Mouse (Mus musculus) gonadal fat pad, adult 2 months (tissue): ENCODE measurements around the gene Kmt5b. TPM values are rescaled to one million over a fixed set of nuclear protein-coding genes. Genes with fewer than 3 reads are reported as not detected.

Experiments used
- DNase-seq: peaks from one replicate; pipeline ENCODE4 v3.0.0-alpha.2; 2012; ENCODE audit warnings: low read depth
- polyA plus RNA-seq: library from polyadenylated mRNA; depleted of rRNA; stranded (reverse); fragments of >200 nt; gene quantifications from 2 replicates; pipeline ENCODE4 v1.2.3, GENCODE M21; 2012; rRNA removed

Gene Kmt5b
- polyA plus RNA-seq: 14.9 and 21.8 TPM in 2 replicates

DNA sequence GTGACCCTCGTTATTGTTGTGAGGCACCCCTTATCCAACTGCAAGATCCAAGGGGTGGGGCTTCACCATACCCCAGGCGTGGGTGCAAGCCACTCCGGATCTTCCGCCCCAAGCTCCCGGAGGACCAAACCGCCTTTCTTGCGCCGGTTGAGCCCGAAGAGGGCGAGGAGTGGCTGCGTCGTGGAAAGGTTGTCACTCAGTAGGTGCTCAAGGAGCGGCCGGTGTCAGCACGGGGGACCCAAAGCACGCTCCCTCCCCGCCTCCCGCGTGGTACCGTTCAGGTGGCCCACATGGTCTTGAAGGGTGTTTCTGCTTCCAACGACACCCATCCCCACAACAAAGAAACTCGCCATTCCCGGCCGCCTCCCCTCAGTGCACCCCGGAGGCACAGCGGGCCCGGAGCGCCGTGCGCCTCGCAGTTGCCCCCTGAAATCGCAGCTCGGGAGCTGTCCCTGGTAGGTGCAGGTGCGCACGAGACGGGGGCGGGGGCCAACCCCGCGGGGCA is at the start of gene Kmt5b:
Kmt5b (plus strand) TSS at position 146 of the 505 bp plus-strand sequence.
- DNase-seq: no peak

- DNase-seq: no peak
Observed at GRCm38 (mm10) chr19:3718481-3719361, 48.5 kb upstream of the Kmt5b start.

DNA sequence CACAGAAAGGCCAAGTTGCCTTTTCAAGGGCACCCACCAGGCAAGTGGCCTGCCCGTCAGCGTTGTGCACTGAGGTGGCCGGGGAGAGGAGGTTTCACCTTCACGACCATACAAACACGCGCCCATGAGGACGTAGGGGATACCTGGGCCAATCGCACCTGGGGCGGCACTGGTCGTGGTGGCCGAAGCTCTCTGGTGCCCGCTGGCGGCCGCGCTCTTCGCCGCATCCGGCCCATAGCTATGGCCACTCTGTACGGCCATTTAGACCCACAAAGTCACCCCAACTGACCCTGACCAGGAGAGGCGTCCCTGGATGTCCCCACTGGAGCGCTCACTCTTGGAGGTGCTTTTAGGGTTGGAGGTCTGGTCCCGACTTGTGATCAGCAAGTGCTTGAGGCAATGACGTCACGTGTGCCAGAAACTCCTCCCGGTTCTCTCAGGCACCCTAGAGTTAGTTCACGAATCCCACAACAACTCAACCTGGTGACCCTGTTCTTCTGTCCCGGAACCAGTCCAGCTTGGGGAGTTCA is 47.8 kb upstream of the Kmt5b start:
- DNase-seq: no peak

- DNase-seq: no peak
Observed at GRCm38 (mm10) chr19:3723170-3723569, 44.1 kb upstream of the Kmt5b start.

- DNase-seq: no peak
Observed at GRCm38 (mm10) chr19:3723904-3724303, 43.3 kb upstream of the Kmt5b start.

DNA sequence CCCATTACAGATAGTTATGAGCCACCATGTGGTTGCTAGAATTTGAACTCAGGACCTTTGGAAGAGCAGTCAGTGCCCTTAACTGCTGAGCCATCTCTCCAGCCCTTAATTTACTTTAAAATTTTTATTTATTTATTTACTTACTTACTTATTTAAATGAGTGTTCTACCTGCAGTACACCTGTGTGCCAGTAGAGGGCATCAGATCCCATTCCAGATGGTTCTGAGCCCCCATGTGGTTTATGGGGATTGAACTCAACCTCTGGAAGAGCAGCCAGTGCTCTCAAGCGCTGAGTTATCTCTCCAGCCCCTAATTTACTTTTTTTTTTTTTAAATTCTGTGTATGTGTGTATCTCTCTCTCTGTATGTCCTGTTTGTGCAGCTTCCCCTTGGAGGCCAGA is 42.4 kb upstream of the Kmt5b start:
- DNase-seq: no peak

- DNase-seq: no peak
Observed at GRCm38 (mm10) chr19:3728901-3729300, 38.3 kb upstream of the Kmt5b start.

GRCm38 (mm10) chr19:3730781-3731646 is 36.2 kb upstream of the Kmt5b start:
- DNase-seq: no peak

GRCm38 (mm10) chr19:3736001-3736400 is 31.2 kb upstream of the Kmt5b start:
- no peak for DNase-seq

- no peak for DNase-seq
Observed at GRCm38 (mm10) chr19:3739650-3740049, 27.6 kb upstream of the Kmt5b start.

GRCm38 (mm10) chr19:3742716-3743115 is 24.5 kb upstream of the Kmt5b start:
- no peak for DNase-seq

- no peak for DNase-seq
Observed at GRCm38 (mm10) chr19:3743362-3743761, 23.9 kb upstream of the Kmt5b start.

GRCm38 (mm10) chr19:3743851-3744512 is 23.2 kb upstream of the Kmt5b start:
- no peak for DNase-seq

GRCm38 (mm10) chr19:3752621-3753239 is 14.5 kb upstream of the Kmt5b start:
- no peak for DNase-seq

GRCm38 (mm10) chr19:3753240-3753633 is 14.0 kb upstream of the Kmt5b start:
- DNase-seq: no peak

GRCm38 (mm10) chr19:3753738-3754137 is 13.5 kb upstream of the Kmt5b start:
- DNase-seq: no peak

DNA sequence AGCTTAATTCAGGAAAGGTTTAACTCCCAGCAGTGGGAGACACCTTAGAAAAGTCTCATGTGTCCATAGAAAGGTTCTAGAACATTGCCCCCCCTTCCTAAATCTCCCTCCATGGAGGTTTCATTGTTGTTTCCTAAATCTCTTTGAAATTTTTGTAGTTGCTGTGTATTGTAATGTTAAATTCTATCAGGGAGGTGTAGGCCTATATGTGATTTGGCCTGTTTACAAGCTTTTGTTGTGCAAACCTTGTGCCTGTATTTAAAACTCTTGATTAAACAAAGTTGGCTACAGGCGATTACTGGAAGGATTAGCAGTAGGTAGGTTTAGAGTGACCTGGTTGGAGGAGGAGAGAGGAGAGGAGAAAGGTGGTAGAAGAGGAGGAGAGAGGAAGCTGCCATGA is 9.4 kb upstream of the Kmt5b start:
- no peak for DNase-seq

- no peak for DNase-seq
Observed at GRCm38 (mm10) chr19:3765221-3765820, 1.9 kb upstream of the Kmt5b start.

DNA sequence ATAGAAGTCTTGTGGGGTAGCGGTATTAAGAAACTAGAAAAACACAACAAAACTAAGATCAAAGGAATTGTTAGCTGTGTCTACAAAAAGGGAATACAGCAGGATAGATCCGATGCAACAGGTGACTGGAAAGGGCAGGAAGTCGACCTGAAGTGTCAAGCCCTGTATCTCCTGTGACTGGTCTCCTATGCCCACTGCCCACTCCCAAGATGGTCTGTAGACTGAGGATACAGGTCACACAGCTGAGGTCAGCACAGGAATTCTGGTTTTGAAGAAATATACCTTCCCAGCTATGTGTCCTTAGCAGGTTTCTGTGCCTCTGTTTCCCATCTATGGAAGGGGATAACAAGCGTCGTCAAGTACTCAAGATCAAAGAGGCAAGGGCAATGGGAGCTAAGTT is 843 bp upstream of the Kmt5b start:
- no peak for DNase-seq

GRCm38 (mm10) chr19:3767781-3768696 is 818 bp downstream of the Kmt5b start:
- no peak for DNase-seq
